Mouse (Mus musculus) layer of hippocampus, adult 2 months (tissue): ENCODE results near the gene Asic2. TPM values are rescaled to one million over a fixed set of nuclear protein-coding genes. Genes with fewer than 3 reads are reported as not detected.
A peak's percentile ranks its signal among the peaks of the same experiment; 100 is the strongest.

ENCODE experiments used
- DNase-seq, 2 experiments: peaks; one replicate each; pipeline ENCODE4 v3.0.0; 2022; ENCODE audit warnings: low spot score in 2 of 2
- H3K27ac ChIP-seq: fragments of 200-600 bp; 2 replicates; pipeline ENCODE4 v1.8.1; 2022
- H3K4me3 ChIP-seq: fragments of 200-600 bp; 2 replicates; pipeline ENCODE4 v1.8.1; 2022; ENCODE audit warnings: mild to moderate bottlenecking
- CTCF ChIP-seq: fragments of 200-600 bp; conservative IDR thresholded peaks from 2 replicates; pipeline ENCODE4 v1.8.1; 2022; ENCODE audit warnings: antibody characterized with exemption, mild to moderate bottlenecking, moderate library complexity
- total RNA-seq, 2 experiments: library from RNA; stranded (reverse); gene quantifications; 2 replicates each; pipeline ENCODE4 v1.2.3; 2021

The Asic2 gene
- total RNA-seq, 2 experiments from 2014 or later = 58.5 to 65.6 TPM

- Histone ChIP-seq H3K4me3 (no peak overlapping the region), H3K27ac (no peak overlapping the region)
- TF ChIP-seq CTCF = no peak
- DNase-seq = peak in 1 of 2 experiments; percentile 36
These were observed 519.0 kb downstream of the Asic2 start for GRCm38 (mm10) chr11:81449271-81449705.

DNA sequence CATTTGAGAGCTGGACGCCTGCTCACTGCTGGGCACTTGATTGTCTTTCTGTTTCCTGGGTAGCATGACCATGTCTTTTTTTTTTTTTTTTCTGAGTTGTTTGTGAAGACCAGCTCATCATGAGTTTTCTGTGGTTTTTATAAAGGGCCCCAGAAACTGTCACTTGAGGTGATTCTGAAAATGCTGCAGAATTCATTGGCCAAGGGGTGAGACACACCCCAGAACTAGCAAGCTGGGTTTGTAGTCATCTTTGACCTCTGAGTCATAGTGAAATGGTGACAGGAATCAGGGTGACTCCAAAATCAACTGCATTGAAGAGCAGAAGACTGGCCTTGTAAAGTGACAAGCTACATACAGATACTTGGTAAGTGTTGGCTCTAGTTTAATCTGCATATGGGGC, 521.9 kb downstream of the Asic2 start:
- H3K27ac ChIP-seq = no peak overlapping the region
- H3K4me3 ChIP-seq = no peak overlapping the region

DNA sequence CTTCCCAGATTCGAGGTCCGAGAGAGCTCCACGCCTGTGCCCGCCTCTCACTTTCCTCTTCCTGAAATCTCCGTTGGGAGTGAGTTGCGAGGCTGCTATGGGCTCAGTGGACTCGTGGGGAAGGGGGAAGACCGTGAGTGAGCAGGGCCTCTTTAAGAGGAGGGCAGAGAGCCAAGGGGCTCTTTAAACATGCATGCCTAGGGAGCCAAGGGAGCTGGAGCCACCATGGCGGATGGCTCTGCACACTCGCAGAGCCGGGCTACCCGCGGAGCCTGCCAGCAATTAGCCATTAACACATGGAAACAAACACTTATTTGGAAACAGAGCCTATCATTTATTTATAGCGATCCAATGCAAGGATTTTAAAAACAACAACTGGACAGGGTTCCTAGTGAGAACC, 541.4 kb downstream of the Asic2 start:
- Histone ChIP-seq H3K27ac (no peak overlapping the region), H3K4me3 (no peak overlapping the region)
- no peak for TF ChIP-seq CTCF
- DNase-seq = no peak

More for the DNA sequence above, 521.9 kb downstream of the Asic2 start:
- DNase-seq = no peak
- no peak for TF ChIP-seq CTCF

GRCm38 (mm10) chr11:81419112-81419511, 549.1 kb downstream of the Asic2 start:
- no peak for DNase-seq
- Histone ChIP-seq H3K27ac (no peak overlapping the region), H3K4me3 (no peak overlapping the region)
- no peak for TF ChIP-seq CTCF

- no peak for DNase-seq
- H3K4me3 ChIP-seq = no peak overlapping the region
- H3K27ac ChIP-seq = no peak overlapping the region
- no peak for TF ChIP-seq CTCF
These were observed 550.2 kb downstream of the Asic2 start for GRCm38 (mm10) chr11:81418027-81418426.

DNA sequence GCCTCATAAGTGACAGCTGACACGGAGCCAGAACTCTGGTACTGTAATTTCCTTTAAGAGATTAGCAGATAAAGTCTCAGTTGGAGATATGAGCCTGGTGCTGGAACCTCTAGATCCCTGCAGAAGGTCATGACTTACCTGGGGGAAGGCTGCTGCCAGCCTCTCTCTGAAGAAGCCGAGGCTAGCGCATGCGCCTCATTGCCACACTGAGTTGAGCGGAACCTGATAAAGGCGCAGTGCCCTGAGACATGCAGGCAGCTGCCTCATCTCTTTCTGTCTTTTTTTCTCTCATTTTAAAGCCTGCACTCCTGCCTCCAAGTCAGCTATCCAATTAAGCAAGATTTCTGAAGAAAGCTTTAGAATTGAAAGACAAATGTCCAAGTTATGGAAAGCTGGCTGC, 551.9 kb downstream of the Asic2 start:
- TF ChIP-seq CTCF = no peak
- Histone ChIP-seq H3K27ac (peak overlapping the region; percentile 67; the same call in 1 of the 2 replicates), H3K4me3 (peak overlapping the region; percentile 26)
- DNase-seq = peak in 1 of 2 experiments; percentile 23

GRCm38 (mm10) chr11:81414596-81414995, 553.7 kb downstream of the Asic2 start:
- H3K4me3 ChIP-seq = no peak overlapping the region
- no peak overlapping the region for H3K27ac ChIP-seq
- DNase-seq = no peak
- no peak for TF ChIP-seq CTCF

DNA sequence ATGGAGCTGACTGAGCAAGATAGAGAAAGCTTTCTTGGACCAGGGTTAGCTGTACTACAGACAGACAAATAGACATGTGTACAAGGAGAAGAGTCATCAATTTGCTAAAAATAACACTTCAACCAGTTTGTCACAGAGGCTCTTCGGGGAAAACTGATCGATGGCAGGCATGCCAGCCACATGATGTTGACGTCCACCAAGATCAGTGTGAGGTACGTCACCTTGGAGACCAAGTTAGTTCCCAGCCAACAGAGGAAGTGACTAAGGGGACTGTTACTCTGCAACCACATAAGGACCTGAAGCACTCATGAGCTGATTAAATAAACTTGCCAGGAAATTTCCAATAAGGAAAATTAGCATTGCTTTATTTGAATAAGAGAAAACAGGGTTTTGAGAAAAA, 557.0 kb downstream of the Asic2 start:
- DNase-seq = no peak
- Histone ChIP-seq H3K27ac (no peak overlapping the region), H3K4me3 (no peak overlapping the region)
- no peak for TF ChIP-seq CTCF

GRCm38 (mm10) chr11:81405951-81406350, 562.3 kb downstream of the Asic2 start:
- Histone ChIP-seq H3K4me3 (no peak overlapping the region), H3K27ac (no peak overlapping the region)
- no peak for TF ChIP-seq CTCF
- DNase-seq = no peak

DNA sequence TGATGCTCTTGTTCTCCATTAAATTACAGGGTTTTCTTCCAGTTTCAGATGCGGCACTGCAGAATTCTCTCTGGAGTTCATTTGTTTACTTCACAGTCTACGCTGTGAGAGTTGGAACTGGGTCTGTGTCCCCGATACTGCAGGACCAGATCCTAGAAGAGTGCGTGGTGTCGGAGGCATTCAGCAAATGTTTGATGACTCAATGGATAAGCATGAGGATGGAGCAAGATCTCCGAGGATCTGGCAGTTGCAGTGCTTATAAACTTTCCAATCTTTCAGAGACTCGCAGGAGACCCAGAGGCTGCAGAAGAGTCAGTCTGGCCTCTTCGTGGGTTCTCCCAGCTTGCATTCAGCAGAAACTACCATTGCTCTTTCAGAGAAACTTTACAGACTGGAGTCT, 566.0 kb downstream of the Asic2 start:
- H3K4me3 ChIP-seq = no peak overlapping the region
- no peak for DNase-seq
- TF ChIP-seq CTCF = no peak
- H3K27ac ChIP-seq = no peak overlapping the region

- TF ChIP-seq CTCF = no peak
- no peak overlapping the region for H3K4me3 ChIP-seq
- no peak for DNase-seq
- no peak overlapping the region for H3K27ac ChIP-seq
These were observed 575.4 kb downstream of the Asic2 start for GRCm38 (mm10) chr11:81392855-81393254.

- DNase-seq = no peak
- no peak for TF ChIP-seq CTCF
- no peak overlapping the region for H3K4me3 ChIP-seq
These were observed 582.1 kb downstream of the Asic2 start for GRCm38 (mm10) chr11:81386185-81386584.

DNA sequence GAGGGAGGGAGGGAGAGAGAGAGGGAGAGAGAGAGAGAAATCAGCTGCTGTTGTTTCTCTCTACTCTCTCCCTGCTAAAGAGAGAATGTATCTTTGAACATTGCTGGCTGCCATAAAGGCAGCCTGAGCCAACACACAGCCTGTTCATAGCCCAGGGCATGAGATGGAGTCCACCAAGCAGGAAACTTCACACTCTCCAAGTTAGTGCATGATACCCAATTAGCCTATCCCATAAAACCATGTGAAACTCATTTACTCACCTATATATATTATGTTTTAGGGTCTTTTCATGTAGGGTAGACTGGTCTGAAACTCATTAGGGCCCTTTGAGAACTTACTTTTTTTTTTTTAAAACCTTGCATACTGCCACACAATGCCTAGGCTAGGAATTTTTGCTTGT, 582.7 kb downstream of the Asic2 start:
- TF ChIP-seq CTCF = no peak
- no peak overlapping the region for H3K27ac ChIP-seq
- no peak for DNase-seq
- H3K4me3 ChIP-seq = no peak overlapping the region

More at GRCm38 (mm10) chr11:81386185-81386584, 582.1 kb downstream of the Asic2 start:
- no peak overlapping the region for H3K27ac ChIP-seq

GRCm38 (mm10) chr11:81374841-81375240, 593.4 kb downstream of the Asic2 start:
- no peak overlapping the region for H3K27ac ChIP-seq
- no peak overlapping the region for H3K4me3 ChIP-seq
- peak; percentile 94 for TF ChIP-seq CTCF

More at GRCm38 (mm10) chr11:81374841-81375240, 593.4 kb downstream of the Asic2 start:
- peak; percentile 60 to 80 for DNase-seq
